Mouse (Mus musculus) left cerebral cortex, adult 9 months (tissue): ENCODE data around the gene Snx11.
"Not testable (repeated sequence)": the region's sequence is repeated elsewhere in the genome, so short reads cannot be mapped to it uniquely, and the experiment has no call there.

Experiments used
- DNase-seq, 2 experiments: peaks; one replicate each; pipeline ENCODE4 v3.0.0; 2022; ENCODE audit warnings: low spot score in 2 of 2

The Snx11 gene

GRCm38 (mm10) chr11:96776968-96777962 is at the start of gene Snx11:
TSS of gene Snx11 (minus strand) at chr11:96777559.
- peak; percentile 97 to 100 for DNase-seq

DNA sequence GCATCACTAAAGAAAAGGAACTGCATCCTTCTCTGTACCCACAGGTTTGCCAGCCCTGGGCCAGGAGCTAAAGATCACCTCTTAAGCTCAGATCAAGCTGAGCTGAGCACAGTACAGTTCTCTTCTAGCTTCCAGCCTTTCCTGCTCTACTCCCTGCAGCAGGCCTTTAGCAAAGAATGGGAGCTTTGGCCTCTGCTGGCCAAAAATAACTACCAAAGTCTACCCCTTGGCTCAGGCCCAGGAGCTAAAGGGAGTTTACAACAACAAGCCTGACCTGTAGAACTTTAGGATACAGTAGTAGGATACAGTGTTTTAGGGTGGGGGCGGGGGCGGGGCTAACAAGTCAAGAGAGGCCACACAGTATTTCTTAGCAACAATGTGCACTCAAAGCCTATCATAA is 49.1 kb upstream of the Snx11 start:
- DNase-seq, result no peak

GRCm38 (mm10) chr11:96824783-96825495 is 47.6 kb upstream of the Snx11 start:
- DNase-seq, result no peak

GRCm38 (mm10) chr11:96823880-96824782 is 46.8 kb upstream of the Snx11 start:
- peak; percentile 88 to 91 for DNase-seq

GRCm38 (mm10) chr11:96823471-96823837 is 46.1 kb upstream of the Snx11 start:
- no peak for DNase-seq

GRCm38 (mm10) chr11:96822675-96823470 is 45.5 kb upstream of the Snx11 start:
- DNase-seq, result no peak

DNA sequence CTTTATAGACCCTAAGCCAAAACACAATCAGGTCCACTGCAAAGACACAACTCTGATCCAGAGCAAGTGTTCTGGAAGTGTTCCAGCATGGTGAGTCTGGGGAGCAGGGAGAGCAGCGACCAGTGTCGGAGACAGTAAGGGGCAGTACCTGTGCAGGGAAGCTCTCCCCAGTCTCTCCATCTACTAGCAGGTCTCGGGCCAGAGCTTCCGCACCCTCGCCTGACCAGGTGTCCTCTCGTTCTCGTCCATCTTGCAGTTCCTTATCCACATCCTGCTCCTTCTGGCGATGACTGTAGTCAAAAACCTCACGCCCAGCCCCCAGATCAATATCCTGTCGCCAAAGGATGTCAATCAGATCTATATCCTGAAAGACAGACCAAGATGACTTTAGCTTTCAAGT is 44.6 kb upstream of the Snx11 start:
- DNase-seq, result no peak

DNA sequence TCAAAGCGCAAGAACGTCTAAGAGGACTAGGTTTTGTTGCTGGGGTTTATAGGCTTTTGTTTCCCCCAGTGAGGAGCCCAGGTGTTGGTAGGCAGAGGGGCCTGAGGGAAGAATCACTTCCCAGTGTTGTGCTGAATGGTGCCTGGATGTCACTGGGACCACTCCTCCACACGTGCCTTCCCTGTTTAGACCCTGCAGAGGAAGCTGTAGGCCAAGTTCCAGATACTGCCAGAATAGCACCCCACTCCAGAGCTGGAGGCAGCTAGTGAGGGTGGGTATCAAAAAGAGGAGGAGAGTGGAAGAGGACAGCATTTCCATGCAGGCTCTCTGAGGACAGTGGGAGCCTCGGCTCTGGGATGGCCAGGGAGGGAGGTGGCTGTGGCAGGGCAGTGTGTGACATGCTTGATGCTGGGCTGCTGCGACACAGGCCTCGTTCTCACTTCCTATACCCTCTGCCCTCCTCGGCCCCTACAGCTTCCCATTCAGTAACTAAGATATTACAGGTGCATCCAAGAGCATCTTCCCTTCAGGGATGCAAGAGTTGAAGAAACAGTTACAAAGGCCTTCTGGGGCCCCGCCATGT is 40.9 kb upstream of the Snx11 start:
- DNase-seq, result no peak

DNA sequence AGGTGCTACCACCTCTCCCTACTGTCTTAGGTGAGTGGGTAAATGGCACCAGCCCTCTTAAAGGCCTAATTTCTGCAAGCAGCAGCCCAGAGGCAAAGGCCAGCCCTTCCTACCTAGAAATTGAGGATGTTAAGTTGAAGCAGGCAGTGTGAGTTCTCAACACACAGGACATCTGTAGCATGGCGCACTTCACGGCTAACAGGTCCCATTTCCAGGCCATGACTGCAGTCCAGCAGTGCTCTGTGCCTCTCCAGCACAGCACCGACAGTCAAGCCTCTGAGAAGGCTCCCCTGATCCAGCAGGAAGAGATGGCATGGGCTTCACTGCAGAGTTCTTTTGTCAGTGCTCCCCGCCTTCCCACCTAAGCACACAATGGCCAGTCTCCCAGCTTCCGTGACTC is 39.6 kb upstream of the Snx11 start:
- no peak for DNase-seq

DNA sequence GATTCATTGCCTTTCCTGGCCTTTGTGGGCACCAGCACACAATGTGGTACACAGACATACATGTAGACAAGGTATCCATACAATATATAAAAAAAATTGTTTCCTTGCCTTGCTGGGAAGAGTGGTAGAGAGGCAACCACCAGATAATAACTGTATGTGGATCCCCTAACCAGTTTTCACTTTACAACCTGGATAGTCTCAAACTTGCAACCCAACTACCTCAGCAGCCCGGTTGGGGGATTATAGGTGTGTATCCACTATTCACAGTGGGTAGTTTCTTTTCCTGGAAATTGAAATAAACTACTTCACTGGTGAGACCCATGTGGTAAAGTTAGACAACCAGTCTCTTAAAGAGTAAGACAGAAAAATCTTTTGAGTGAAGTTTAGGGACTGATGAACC is 39.1 kb upstream of the Snx11 start:
- no peak for DNase-seq

DNA sequence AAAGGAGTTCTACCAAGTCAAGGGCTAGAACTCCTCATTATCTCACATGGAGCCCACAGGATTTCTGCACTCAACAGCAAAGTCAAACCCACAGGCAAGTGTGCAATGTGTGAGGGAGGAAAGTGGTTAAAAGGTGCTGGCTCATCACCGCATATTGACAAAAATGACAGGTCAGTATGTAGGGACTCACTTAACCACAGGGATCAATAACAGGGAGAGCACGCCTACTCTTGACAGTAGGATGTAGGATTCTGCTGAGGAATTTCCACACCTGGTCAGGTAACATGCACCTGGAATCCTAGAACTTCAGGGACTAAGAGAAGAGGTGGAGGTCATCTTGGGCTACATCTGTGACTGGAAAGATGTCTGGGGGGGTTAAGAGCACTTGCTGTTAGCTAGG is 38.5 kb upstream of the Snx11 start:
- no peak for DNase-seq

DNA sequence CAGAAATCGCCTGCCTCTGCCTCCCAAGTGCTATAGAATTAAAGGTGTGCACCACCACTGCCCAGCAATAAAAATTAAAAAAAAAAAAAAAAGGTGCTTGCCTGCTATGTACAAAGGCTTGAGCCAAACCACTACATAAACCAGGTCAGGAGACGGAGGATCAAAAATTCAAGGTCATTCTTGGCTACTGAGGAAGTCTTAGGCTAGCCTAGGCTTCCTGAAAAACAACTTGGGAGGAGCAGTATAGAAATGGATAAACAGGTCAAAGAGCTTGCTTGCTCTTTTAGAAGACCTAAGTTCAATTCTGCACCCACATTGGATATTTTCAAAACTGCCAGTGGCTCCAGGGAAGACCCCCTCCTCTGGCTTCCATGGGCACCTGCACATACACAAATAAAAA is 37.1 kb upstream of the Snx11 start:
- DNase-seq, result no peak

DNA sequence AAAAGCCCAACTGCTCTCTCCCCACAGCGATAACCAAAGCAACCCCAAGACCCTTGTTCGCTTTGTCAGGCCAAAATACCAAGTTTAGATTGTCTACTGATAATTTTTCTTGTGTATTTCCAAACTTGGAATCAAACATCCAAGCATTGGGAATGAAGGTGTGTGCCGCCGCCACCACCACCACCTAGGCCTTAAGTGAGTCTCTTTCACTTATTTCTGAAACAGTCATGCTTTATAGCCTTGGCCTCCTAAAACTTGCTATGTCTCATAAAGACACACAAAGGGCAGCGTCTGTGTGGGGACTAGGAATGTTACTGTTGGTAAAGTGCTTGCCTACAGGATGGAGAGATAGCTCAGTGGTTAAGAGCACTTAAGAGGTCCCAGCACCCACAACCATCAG is 36.6 kb upstream of the Snx11 start:
- DNase-seq, result no peak

- no peak for DNase-seq
These were observed 36.1 kb upstream of the Snx11 start for GRCm38 (mm10) chr11:96813455-96813854.

DNA sequence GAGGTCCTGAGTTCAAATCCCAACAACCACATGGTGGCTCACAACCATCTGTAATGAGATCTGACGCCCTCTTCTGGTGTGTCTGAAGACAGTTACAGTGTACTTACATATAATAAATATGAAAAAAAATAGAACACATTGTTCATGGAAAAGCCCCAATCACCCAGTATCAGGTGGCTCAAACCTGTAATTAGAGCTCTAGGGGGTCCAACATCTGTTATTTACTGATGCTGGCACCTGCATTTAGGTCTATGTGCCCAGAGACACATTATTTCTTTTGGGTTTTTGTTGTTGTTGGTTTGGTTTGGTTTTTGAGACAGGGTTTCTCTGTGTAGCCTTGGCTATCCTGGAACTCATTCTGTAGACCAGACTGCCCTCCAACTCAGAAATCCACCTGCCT is 33.8 kb upstream of the Snx11 start:
- DNase-seq, result not testable (repeated sequence)

DNA sequence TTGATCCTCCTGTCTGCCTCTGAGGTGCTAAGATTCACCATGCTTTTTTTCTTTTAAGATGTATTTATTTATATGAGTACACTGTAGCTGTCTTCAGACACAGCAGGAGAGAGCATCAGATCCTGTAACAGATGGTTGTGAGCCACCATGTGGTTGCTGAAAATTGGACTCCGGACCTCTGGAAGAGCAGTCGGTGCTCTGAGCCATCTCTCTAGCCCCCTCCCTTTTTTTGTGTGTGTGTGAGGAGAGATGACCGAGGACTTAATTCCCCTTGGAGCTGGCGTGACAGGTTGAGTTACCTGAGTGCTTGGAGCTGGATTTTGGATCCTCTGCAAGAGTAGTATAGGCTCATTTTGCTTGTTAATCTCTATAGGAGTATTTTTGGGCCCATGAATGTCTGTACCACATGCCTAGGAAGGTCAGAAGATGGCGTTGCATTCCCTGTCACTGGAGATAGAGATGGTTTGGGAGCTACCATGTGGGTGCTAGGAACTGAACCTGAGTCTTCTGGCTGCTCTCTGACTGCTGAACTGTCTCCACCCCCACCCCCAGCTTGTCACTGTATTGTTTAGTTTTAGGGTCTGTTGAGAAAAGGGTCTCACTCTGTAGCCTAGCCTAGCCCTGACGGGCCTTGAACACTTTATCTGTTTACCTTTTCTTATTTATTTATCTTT is 32.3 kb upstream of the Snx11 start:
- DNase-seq, result no peak

DNA sequence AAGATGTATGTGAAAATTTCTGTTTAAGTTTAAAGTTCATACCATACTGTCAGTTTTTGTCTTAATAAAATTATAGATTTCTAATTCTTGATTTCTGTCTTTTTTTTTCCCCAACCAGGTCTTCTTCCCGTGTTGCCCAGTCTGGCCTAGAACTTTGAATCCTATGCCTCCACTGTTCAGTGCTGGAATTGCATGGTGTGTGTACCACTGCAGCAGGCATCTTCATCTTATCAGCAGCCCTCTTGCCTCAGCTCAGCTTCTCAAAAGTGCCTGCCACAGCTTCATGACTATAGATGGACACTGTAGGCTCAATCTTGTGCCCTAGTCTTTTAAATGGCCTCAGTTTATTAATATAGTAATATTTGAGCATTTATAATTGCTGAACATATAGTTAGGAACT is 30.7 kb upstream of the Snx11 start:
- no peak for DNase-seq

GRCm38 (mm10) chr11:96805606-96806005 is 28.2 kb upstream of the Snx11 start:
- no peak for DNase-seq

- no peak for DNase-seq
These were observed 22.2 kb upstream of the Snx11 start for GRCm38 (mm10) chr11:96799511-96799910.

GRCm38 (mm10) chr11:96796586-96796985 is 19.2 kb upstream of the Snx11 start:
- no peak for DNase-seq
